Mouse (Mus musculus): ENCODE data around the gene Prss16. TPM values are rescaled to one million over a fixed set of nuclear protein-coding genes. Genes with fewer than 3 reads are reported as not detected.

The Prss16 gene
- total RNA-seq, 4 experiments from 2014 or later: 0.29 to 0.84 (median 0.56) TPM

GRCm38 (mm10) chr13:22007872-22008271 is 1.7 kb downstream of the Prss16 start:
- no peak for DNase-seq (ENCODE audit: low spot score in 2 of 2)

- DNase-seq (ENCODE audit: low spot score in 2 of 2): no peak
These were observed 2.4 kb downstream of the Prss16 start for GRCm38 (mm10) chr13:22007121-22007510.

- DNase-seq (ENCODE audit: low spot score in 2 of 2): no peak
These were observed 3.0 kb downstream of the Prss16 start for GRCm38 (mm10) chr13:22006334-22007120.

- DNase-seq (ENCODE audit: low spot score in 2 of 2): no peak
These were observed 3.8 kb downstream of the Prss16 start for GRCm38 (mm10) chr13:22005605-22006333.

- no peak for DNase-seq (ENCODE audit: low spot score in 2 of 2)
These were observed 7.7 kb downstream of the Prss16 start for GRCm38 (mm10) chr13:22001823-22002222.

GRCm38 (mm10) chr13:22001346-22001745 is 8.2 kb downstream of the Prss16 start:
- DNase-seq (ENCODE audit: low spot score in 2 of 2): no peak

- no peak for DNase-seq (ENCODE audit: low spot score in 2 of 2)
These were observed 10.4 kb downstream of the Prss16 start for GRCm38 (mm10) chr13:21999147-21999546.

- no peak for DNase-seq (ENCODE audit: low spot score in 2 of 2)
These were observed 11.1 kb downstream of the Prss16 start for GRCm38 (mm10) chr13:21998412-21998811.

- no peak for DNase-seq (ENCODE audit: low spot score in 2 of 2)
These were observed 11.7 kb downstream of the Prss16 start for GRCm38 (mm10) chr13:21997821-21998220.

- DNase-seq (ENCODE audit: low spot score in 2 of 2): no peak
These were observed 12.2 kb downstream of the Prss16 start for GRCm38 (mm10) chr13:21997201-21997820.

GRCm38 (mm10) chr13:21996840-21997185 is 12.7 kb downstream of the Prss16 start:
- no peak for DNase-seq (ENCODE audit: low spot score in 2 of 2)

GRCm38 (mm10) chr13:21996101-21996839 is 13.3 kb downstream of the Prss16 start:
- DNase-seq (ENCODE audit: low spot score in 2 of 2): no peak

- no peak for DNase-seq (ENCODE audit: low spot score in 2 of 2)
These were observed 14.1 kb downstream of the Prss16 start for GRCm38 (mm10) chr13:21995331-21995914.

- no peak for DNase-seq (ENCODE audit: low spot score in 2 of 2)
These were observed 14.6 kb downstream of the Prss16 start for GRCm38 (mm10) chr13:21994896-21995295.

GRCm38 (mm10) chr13:21993957-21994738 is 15.4 kb downstream of the Prss16 start:
- DNase-seq (ENCODE audit: low spot score in 2 of 2): no peak

- no peak for DNase-seq (ENCODE audit: low spot score in 2 of 2)
These were observed 17.0 kb downstream of the Prss16 start for GRCm38 (mm10) chr13:21992550-21992949.

GRCm38 (mm10) chr13:21984486-21984885 is 25.1 kb downstream of the Prss16 start:
- no peak for DNase-seq (ENCODE audit: low spot score in 2 of 2)

- DNase-seq (ENCODE audit: low spot score in 2 of 2): no peak
These were observed 27.7 kb downstream of the Prss16 start for GRCm38 (mm10) chr13:21981803-21982193.

GRCm38 (mm10) chr13:21980981-21981802 is 28.4 kb downstream of the Prss16 start, which contains the start of gene Pom121l2:
TSS of gene Pom121l2 (plus strand) at chr13:21981194.
- DNase-seq (ENCODE audit: low spot score in 2 of 2): no peak

Measured in layer of hippocampus, adult 8-10 months (tissue).